Mouse (Mus musculus) small intestine, adult 2 months (tissue): ENCODE measurements at regions not wholly inside any gene's neighbourhood (a gene's known extent, or its start where the extent isn't known, plus 50 kb on each side); places are given as distances from the start of the nearest gene placed in this dataset.
A peak's percentile ranks its signal among the peaks of the same experiment; 100 is the strongest.

Source experiments
- H3K27ac ChIP-seq: fragments of 200-500 bp; 2 replicates; pipeline ENCODE4 v1.5.1; 2012; ENCODE audit warnings: low read depth, low read length, control low read depth, inconsistent platforms; ENCODE audit not compliant: insufficient read depth
- H3K27me3 ChIP-seq: fragments of 200-500 bp; 2 replicates; pipeline ENCODE4 v1.6.1; 2012; ENCODE audit warnings: mild to moderate bottlenecking, moderate library complexity, low read length, inconsistent platforms; ENCODE audit not compliant: control insufficient read depth, insufficient read depth
- H3K36me3 ChIP-seq: fragments of 200-500 bp; 2 replicates; pipeline ENCODE4 v1.6.1; 2012; ENCODE audit warnings: mild to moderate bottlenecking, low read length, control low read depth, inconsistent platforms; ENCODE audit not compliant: control insufficient read depth, insufficient read depth
- H3K4me1 ChIP-seq: fragments of 200-500 bp; 2 replicates; pipeline ENCODE4 v1.6.1; 2012; ENCODE audit warnings: low read length, inconsistent platforms, mixed read lengths; ENCODE audit not compliant: control insufficient read depth, insufficient read depth, insufficient read length
- H3K4me3 ChIP-seq: fragments of 200-500 bp; 2 replicates; pipeline ENCODE4 v1.5.1; 2012; ENCODE audit warnings: low read depth, mild to moderate bottlenecking, control low read depth, inconsistent platforms, low read length, moderate library complexity
- CTCF ChIP-seq: fragments of 200-500 bp; IDR thresholded peaks from 2 replicates; pipeline ENCODE4 v1.5.1; 2012; ENCODE audit warnings: low read depth, mild to moderate bottlenecking, control low read depth, inconsistent platforms, low read length, moderate library complexity, mixed read lengths; ENCODE audit not compliant: insufficient replicate concordance, insufficient read length; ENCODE audit errors: extremely low read depth
- POLR2A ChIP-seq: fragments of 200-500 bp; IDR thresholded peaks from 2 replicates; pipeline ENCODE4 v1.6.1; 2012; ENCODE audit warnings: low read depth, mild to moderate bottlenecking, control low read depth, inconsistent platforms, low read length, moderate library complexity
- WGBS: fragments of 180-500 bp; shearing (Covaris S2); methylation state at CpG from one replicate; pipeline ENCODE4 v1.1.7; 2018; 5-methylcytosine and 5-hydroxymethylcytosine counted together

GRCm38 (mm10) chr17:47146640-47147039 lies 136.3 kb upstream of the Ubr2 start:
- Histone ChIP-seq H3K27ac (no peak overlapping the region), H3K36me3 (no peaks in the 10 kb centered on the region), H3K27me3 (0 out of 2 replicates have a peak, but pooled peaks cover under 1% of the 10 kb centered on the region), H3K4me1 (0 out of 2 replicates have a peak, but pooled peaks cover 1% of the 10 kb centered on the region), H3K4me3 (no peak overlapping the region)
- 94% methylated on average over 4 of the region's 4 CpGs for WGBS
- peak; percentile 44; the same call in 1 of the 2 replicates for TF ChIP-seq CTCF
- no peak for TF ChIP-seq POLR2A

- no peak overlapping the region for H3K4me3 ChIP-seq
- peaks cover 9% of the 10 kb centered on the region for H3K27me3 ChIP-seq
- H3K27ac ChIP-seq = no peak overlapping the region
- WGBS = 94% methylated on average over 16 of the region's 16 CpGs
- TF ChIP-seq CTCF (no peak), POLR2A (no peak)
- H3K36me3 ChIP-seq = no peaks in the 10 kb centered on the region
- 0 out of 2 replicates have a peak, but pooled peaks cover 5% of the 10 kb centered on the region for H3K4me1 ChIP-seq
Observed at GRCm38 (mm10) chr17:47145590-47145989, 135.2 kb upstream of the Ubr2 start.

GRCm38 (mm10) chr17:47144996-47145395 lies 134.6 kb upstream of the Ubr2 start:
- Histone ChIP-seq H3K27me3 (peaks cover 9% of the 10 kb centered on the region), H3K4me1 (0 out of 2 replicates have a peak, but pooled peaks cover 6% of the 10 kb centered on the region), H3K4me3 (no peak overlapping the region), H3K36me3 (no peaks in the 10 kb centered on the region), H3K27ac (no peak overlapping the region)
- TF ChIP-seq POLR2A = no peak
- TF ChIP-seq CTCF = no peak
- 39% methylated on average over 9 of the region's 9 CpGs for WGBS

GRCm38 (mm10) chr17:47144460-47144859 lies 134.1 kb upstream of the Ubr2 start:
- no peak overlapping the region for H3K27ac ChIP-seq
- peaks cover 10% of the 10 kb centered on the region; the same call in 1 of the 2 replicates for H3K4me1 ChIP-seq
- peaks cover 13% of the 10 kb centered on the region for H3K27me3 ChIP-seq
- TF ChIP-seq POLR2A (no peak), CTCF (no peak)
- H3K36me3 ChIP-seq = no peaks in the 10 kb centered on the region
- no peak overlapping the region for H3K4me3 ChIP-seq
- 36% methylated on average over 7 of the region's 7 CpGs for WGBS

- no peak overlapping the region for H3K4me3 ChIP-seq
- H3K36me3 ChIP-seq = no peaks in the 10 kb centered on the region
- no peak overlapping the region for H3K27ac ChIP-seq
- TF ChIP-seq CTCF (no peak), POLR2A (no peak)
- H3K27me3 ChIP-seq = peaks cover 18% of the 10 kb centered on the region
- 59% methylated on average over 7 of the region's 7 CpGs for WGBS
- H3K4me1 ChIP-seq = peaks cover 10% of the 10 kb centered on the region; the same call in 1 of the 2 replicates
Observed at GRCm38 (mm10) chr17:47143898-47144297, 133.5 kb upstream of the Ubr2 start.

GRCm38 (mm10) chr17:47142885-47143284 lies 132.5 kb upstream of the Ubr2 start:
- TF ChIP-seq POLR2A (no peak), CTCF (no peak)
- Histone ChIP-seq H3K4me3 (peak overlapping the region; percentile 28; the same call in 1 of the 2 replicates), H3K27me3 (peaks cover 18% of the 10 kb centered on the region), H3K27ac (no peak overlapping the region), H3K4me1 (peaks cover 17% of the 10 kb centered on the region), H3K36me3 (no peaks in the 10 kb centered on the region)
- 25% methylated on average over 7 of the region's 7 CpGs for WGBS

- peaks cover 17% of the 10 kb centered on the region for H3K4me1 ChIP-seq
- H3K4me3 ChIP-seq = peak overlapping the region; percentile 78
- H3K27ac ChIP-seq = 0 out of 2 replicates have a peak overlapping the region, but pooled peaks have one; percentile 31
- WGBS = 15% methylated on average over 7 of the region's 7 CpGs
- TF ChIP-seq POLR2A (no peak), CTCF (no peak)
- H3K27me3 ChIP-seq = peaks cover 18% of the 10 kb centered on the region
- H3K36me3 ChIP-seq = no peaks in the 10 kb centered on the region
Observed at GRCm38 (mm10) chr17:47142276-47142675, 131.9 kb upstream of the Ubr2 start.

GRCm38 (mm10) chr17:47141843-47142215 lies 131.5 kb upstream of the Ubr2 start:
- 8% methylated on average over 12 of the region's 12 CpGs for WGBS
- H3K4me3 ChIP-seq = peak overlapping the region; percentile 78
- peaks cover 17% of the 10 kb centered on the region for H3K4me1 ChIP-seq
- peaks cover 18% of the 10 kb centered on the region for H3K27me3 ChIP-seq
- TF ChIP-seq CTCF = no peak
- no peak for TF ChIP-seq POLR2A
- H3K36me3 ChIP-seq = no peaks in the 10 kb centered on the region
- H3K27ac ChIP-seq = no peak overlapping the region
